Mouse (Mus musculus): ENCODE results near the gene Atp13a4. TPM values are rescaled to one million over a fixed set of nuclear protein-coding genes. Genes with fewer than 3 reads are reported as not detected.

Gene Atp13a4
- not detected in 4 replicates for total RNA-seq (2023; ENCODE audit: inconsistent age)

GRCm38 (mm10) chr16:29544829-29545228 lies at the start of gene Atp13a4:
Gene Atp13a4, minus strand, starts transcription at chr16:29544864.

GRCm38 (mm10) chr16:29579167-29579786 lies 34.6 kb upstream of the Atp13a4 start, which contains the start of gene Opa1:
Gene Opa1, plus strand, starts transcription at chr16:29579334.

GRCm38 (mm10) chr16:29378458-29378857 lies 166.2 kb downstream of the Atp13a4 start, which contains the start of gene Atp13a5:
Gene Atp13a5, minus strand, starts transcription at chr16:29378732.

Other genes starting within 250 kb of the Atp13a4 start
- not detected in 4 replicates for gene Atp13a5, start 166.1 kb downstream of the Atp13a4 start, total RNA-seq (2023; ENCODE audit: inconsistent age)
- 39.7 to 42.8 TPM (median 40.4 TPM) in 4 replicates for gene Opa1, start 34.5 kb upstream of the Atp13a4 start, total RNA-seq (2023; ENCODE audit: inconsistent age)